Mouse (Mus musculus) brain, embryonic 14.5 days (tissue): ENCODE measurements around the gene Syne3. TPM values are rescaled to one million over a fixed set of nuclear protein-coding genes. Genes with fewer than 3 reads are reported as not detected.

ENCODE experiments used
- DNase-seq: peaks from one replicate; pipeline ENCODE4 v3.0.0-alpha.2; 2011; ENCODE audit warnings: low read depth
- CTCF ChIP-seq: fragments of 200-500 bp; IDR thresholded peaks from 2 replicates; pipeline ENCODE4 v1.5.1; 2012; ENCODE audit warnings: inconsistent platforms, mild to moderate bottlenecking, moderate library complexity, borderline replicate concordance; ENCODE audit not compliant: insufficient read depth, insufficient read length; ENCODE audit errors: extremely low read depth
- POLR2A ChIP-seq: fragments of 200-500 bp; IDR thresholded peaks from 2 replicates; pipeline ENCODE4 v1.6.1; 2012; ENCODE audit warnings: mild to moderate bottlenecking, inconsistent platforms, borderline replicate concordance; ENCODE audit not compliant: poor library complexity, insufficient read depth, insufficient read length, severe bottlenecking; ENCODE audit errors: extremely low read depth
- polyA plus RNA-seq: library from polyadenylated mRNA; depleted of rRNA; stranded (reverse); fragments of >200 nt; gene quantifications from 2 replicates; pipeline ENCODE4 v1.2.3, GENCODE M21; 2012

Syne3 gene
- polyA plus RNA-seq, 1 experiment, result 0.44 TPM

- DNase-seq, result no peak
- no peak for TF ChIP-seq POLR2A
- no peak for TF ChIP-seq CTCF
Measured at GRCm38 (mm10) chr12:105003158-105003557, 6.5 kb downstream of the Syne3 start.

- TF ChIP-seq CTCF (0 out of 2 replicates have a peak, but pooled peaks have one; percentile 14), POLR2A (no peak)
- DNase-seq, result no peak
Measured at GRCm38 (mm10) chr12:105002340-105003132, 7.1 kb downstream of the Syne3 start.

DNA sequence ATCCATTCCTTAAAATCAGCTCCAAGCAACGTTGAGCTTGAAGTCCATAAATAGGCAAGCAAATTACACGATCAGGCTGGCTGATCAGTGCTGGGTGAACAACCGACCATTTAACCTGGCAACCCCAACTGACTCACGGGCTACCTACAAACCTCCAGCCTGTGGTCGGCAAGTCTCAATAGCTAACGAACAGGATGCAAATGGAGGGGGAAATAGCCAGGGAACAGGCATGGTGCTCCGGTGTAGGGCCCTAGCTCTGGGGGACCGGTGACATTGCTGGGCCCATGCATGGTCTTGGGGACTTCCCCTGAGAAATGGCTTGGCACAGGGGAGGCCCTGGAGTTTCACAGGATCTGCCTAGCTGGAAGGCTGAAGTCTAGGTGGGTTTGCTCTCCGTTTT is 8.3 kb downstream of the Syne3 start:
- no peak for TF ChIP-seq CTCF
- TF ChIP-seq POLR2A, result no peak
- no peak for DNase-seq

DNA sequence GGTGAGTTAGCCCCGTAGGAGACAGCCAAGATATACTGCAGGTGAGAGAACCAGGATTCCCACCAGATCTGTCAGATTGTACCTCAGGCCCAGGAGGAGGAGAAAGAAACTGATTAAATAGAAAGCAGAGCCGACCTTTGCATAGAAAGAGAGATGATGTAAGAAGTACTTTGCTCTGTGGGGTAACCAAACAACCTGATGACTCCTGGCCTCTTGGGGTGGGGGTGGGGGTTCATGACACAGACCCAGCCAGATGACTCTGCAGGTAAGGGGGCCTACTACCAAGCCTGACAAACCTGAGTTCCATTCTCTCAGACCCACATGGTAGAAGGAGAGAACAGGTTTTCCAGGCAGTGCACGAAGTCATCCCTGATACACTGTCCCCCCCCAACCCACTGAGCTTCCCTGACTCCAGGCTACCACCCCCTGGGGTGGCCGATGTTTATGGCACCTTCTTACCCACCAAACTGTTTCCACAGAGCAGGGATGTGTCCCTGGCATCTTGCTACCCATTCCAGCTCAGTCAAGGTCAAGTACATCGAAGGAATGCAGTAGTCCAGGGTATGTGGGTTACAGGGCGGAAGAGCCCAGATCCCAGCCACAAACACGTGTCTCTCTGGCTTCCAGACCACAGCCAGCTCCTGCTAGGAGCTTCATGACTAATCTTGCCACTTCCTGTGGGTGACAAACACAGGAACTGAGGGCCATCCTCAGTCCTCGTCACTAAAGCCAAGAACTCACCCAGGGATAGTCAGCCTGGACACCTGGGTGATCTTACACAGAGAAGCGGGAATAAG is 8.9 kb downstream of the Syne3 start:
- TF ChIP-seq CTCF, result no peak
- no peak for TF ChIP-seq POLR2A
- no peak for DNase-seq

- no peak for TF ChIP-seq POLR2A
- TF ChIP-seq CTCF, result no peak
- DNase-seq, result no peak
Measured at GRCm38 (mm10) chr12:104999171-104999570, 10.4 kb downstream of the Syne3 start.

DNA sequence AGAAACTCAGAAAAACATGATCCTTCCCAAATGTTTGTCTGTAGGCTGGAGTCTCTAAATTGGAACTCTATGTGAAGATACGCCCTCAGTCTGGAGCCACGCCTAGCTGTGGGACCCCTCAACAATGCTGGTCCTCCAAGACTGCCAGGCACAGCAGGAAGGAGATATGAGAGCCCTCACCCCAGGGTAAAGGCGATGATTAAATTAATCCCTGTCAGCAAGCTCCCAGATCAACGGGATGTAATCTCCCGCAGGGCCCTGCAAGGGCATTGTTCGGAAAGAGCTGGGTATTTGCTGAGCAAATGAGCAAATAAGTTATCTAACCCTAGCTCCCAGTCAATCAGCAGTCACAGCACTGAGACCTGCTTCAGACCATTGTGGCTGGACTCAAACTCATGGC is 11.1 kb downstream of the Syne3 start:
- TF ChIP-seq CTCF (no peak), POLR2A (no peak)
- DNase-seq, result no peak

DNA sequence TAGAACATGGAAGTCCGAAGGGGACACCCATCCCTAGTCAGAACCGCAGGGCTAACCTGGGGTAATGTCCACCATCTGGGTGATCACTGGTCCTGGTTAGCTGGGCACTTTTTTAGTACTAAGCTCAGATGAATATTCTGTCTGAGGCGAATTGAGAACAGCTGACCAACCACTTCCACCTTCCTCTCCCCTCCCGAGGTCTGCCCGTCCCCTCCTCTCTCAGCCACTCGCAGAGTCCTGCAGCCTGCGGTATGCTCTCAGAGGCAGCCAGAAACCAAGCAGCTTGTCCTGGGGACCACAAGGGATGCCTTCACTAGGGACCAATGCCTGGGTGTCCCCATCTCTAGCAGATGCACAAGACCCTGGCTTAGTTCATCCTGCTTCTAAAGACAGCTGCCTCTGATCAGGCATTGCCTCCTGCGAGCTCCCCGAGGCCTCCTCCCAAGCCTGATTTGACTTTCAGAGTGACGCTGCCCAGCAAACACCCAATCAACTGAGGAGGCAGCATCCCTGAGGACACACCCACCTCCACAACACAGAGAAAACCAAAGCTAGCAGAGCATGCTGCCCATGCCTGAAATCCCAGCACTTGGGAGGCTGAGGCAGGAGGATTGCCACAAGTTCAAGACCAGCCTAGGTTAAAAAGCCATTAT is 11.8 kb downstream of the Syne3 start:
- no peak for DNase-seq
- TF ChIP-seq CTCF (no peak), POLR2A (no peak)

DNA sequence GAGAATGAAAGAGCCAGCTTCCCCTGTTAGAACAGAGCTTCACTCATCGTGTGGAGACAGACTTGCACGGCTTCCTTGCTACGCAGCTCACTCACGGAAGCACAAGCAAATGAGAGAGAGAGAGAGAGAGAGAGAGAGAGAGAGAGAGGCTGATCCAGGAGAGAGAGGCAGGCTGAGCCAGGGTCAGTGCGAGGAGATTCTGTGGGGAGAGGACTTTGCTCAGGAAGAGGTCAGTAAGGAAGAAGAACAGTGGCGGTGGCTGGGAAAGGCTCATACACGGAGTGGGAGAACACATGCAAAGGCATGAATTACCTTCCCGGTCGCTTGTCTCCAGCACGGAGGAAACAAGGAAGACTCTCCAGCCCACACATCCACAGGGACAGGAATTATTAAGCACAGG is 12.4 kb downstream of the Syne3 start:
- TF ChIP-seq POLR2A, result no peak
- TF ChIP-seq CTCF, result no peak
- DNase-seq, result no peak

- no peak for DNase-seq
- TF ChIP-seq POLR2A (no peak), CTCF (no peak)
Measured at GRCm38 (mm10) chr12:104996012-104996728, 13.4 kb downstream of the Syne3 start.

GRCm38 (mm10) chr12:104995259-104995876 is 14.2 kb downstream of the Syne3 start:
- no peak for TF ChIP-seq CTCF
- no peak for TF ChIP-seq POLR2A
- DNase-seq, result no peak
